Mouse (Mus musculus) midbrain, embryonic 12.5 days (tissue): ENCODE measurements around the gene Fez1. TPM values are rescaled to one million over a fixed set of nuclear protein-coding genes. Genes with fewer than 3 reads are reported as not detected.
A peak's percentile ranks its signal among the peaks of the same experiment; 100 is the strongest.

ENCODE experiments used
- ATAC-seq: fragments of 200-750 bp; cut with Nextera tagmentation; 2 replicates; pipeline ENCODE4 v1.8.0; 2017; ENCODE audit warnings: low read depth, moderate TSS enrichment, moderate library complexity; ENCODE audit not compliant: low FRiP score
- H3K27ac ChIP-seq: fragments of 300-500 bp; sonication (generic); replicated peaks from 2 replicates; pipeline ENCODE4 v1.5.1; 2016; ENCODE audit warnings: mild to moderate bottlenecking
- H3K27me3 ChIP-seq: fragments of 300-500 bp; sonication (generic); 2 replicates; pipeline ENCODE4 v1.6.1; 2016; ENCODE audit warnings: mild to moderate bottlenecking
- H3K36me3 ChIP-seq: fragments of 300-500 bp; sonication (generic); 2 replicates; pipeline ENCODE4 v1.6.1; 2016
- H3K4me1 ChIP-seq: fragments of 300-500 bp; sonication (generic); 2 replicates; pipeline ENCODE4 v1.6.1; 2016
- H3K4me2 ChIP-seq: fragments of 300-500 bp; sonication (generic); replicated peaks from 2 replicates; pipeline ENCODE4 v1.6.1; 2016; ENCODE audit warnings: mild to moderate bottlenecking, moderate library complexity
- H3K4me3 ChIP-seq: fragments of 300-500 bp; sonication (generic); 2 replicates; pipeline ENCODE4 v1.5.1; 2016; ENCODE audit warnings: mild to moderate bottlenecking
- H3K9ac ChIP-seq: fragments of 300-500 bp; sonication (generic); replicated peaks from 2 replicates; pipeline ENCODE4 v1.6.1; 2016; ENCODE audit warnings: mild to moderate bottlenecking, moderate library complexity
- H3K9me3 ChIP-seq: fragments of 300-500 bp; sonication (generic); 2 replicates; pipeline ENCODE4 v1.6.1; 2016; ENCODE audit warnings: mild to moderate bottlenecking
- WGBS: fragments of 180-500 bp; shearing (Covaris S2); methylation state at CpG from one replicate; pipeline ENCODE4 v1.1.7; 2016; 5-methylcytosine and 5-hydroxymethylcytosine counted together
- polyA plus RNA-seq: library from polyadenylated mRNA; unstranded; fragments of >200 nt; fragmentation: Nextera tagmentation; extraction: Ambion mirVana; gene quantifications from 2 replicates; pipeline ENCODE4 v1.2.1, GENCODE M21; 2016

Gene Fez1
- 452 and 456 TPM in 2 replicates for polyA plus RNA-seq

DNA sequence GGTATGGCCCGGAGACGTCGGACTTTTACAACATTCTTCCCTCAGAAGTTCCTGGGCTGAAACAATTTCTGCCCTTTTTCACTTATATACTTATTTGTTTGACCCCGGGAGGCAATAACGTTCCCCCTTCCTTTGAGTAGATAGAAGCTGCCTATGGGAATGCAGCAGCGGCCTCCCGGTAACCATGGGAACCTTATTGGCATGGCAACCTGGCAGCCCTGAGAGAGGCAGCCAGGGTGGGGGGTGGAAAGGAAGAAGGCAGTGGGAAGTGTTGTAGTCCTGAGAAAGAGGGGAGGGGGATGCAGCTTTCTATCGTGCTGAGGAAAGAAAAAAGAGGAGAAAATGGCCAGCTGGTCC, at the start of gene Fez1:
Fez1 (plus strand) TSS at position 221 of the 357 bp plus-strand sequence.
- Histone ChIP-seq H3K9ac (peak within 1 kb of the TSS; percentile 43), H3K4me2 (peak within 1 kb of the TSS; percentile 57), H3K27me3 (no peaks in the 10 kb centered on the region), H3K9me3 (no peaks in the 10 kb centered on the region), H3K27ac (peak within 1 kb of the TSS; percentile 99), H3K36me3 (no peaks in the 10 kb centered on the region), H3K4me3 (peak within 1 kb of the TSS; percentile 37), H3K4me1 (peaks cover 16% of the 10 kb centered on the region; the same call in 1 of the 2 replicates)
- 1% methylated on average over 8 of the region's 8 CpGs for WGBS
- peak; percentile 98 for ATAC-seq

- Histone ChIP-seq H3K4me3 (no peak overlapping the region), H3K4me2 (no peak overlapping the region), H3K9ac (no peak overlapping the region), H3K4me1 (no peaks in the 10 kb centered on the region), H3K9me3 (no peaks in the 10 kb centered on the region), H3K27me3 (no peaks in the 10 kb centered on the region), H3K27ac (no peak overlapping the region), H3K36me3 (peaks cover 84% of the 10 kb centered on the region)
- ATAC-seq: no peak
- 92% methylated on average over 2 of the region's 2 CpGs for WGBS
These were observed 37.7 kb upstream of the Fez1 start for GRCm38 (mm10) chr9:36783921-36784320.

DNA sequence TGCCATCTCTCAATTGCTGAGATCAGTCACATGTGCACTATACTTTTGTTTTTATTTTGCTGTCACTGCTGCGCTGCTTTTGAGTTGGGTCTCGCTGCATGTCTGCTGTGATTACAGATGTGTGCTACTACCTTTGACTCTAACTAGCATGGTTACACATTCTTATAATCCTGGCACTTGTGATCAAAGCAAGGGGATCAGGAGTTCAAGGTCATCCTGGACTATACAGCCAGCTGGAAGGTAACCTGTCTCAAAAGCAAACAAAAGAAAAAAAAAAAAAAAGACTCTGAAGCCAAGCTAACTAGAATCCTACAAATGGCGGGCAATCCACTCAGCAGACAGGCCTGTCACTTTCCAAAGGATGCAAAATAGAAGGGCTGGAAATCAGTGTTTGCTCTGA, 29.5 kb upstream of the Fez1 start:
- no peak for ATAC-seq
- WGBS: 91% methylated on average over 3 of the region's 3 CpGs
- Histone ChIP-seq H3K36me3 (peaks cover 54% of the 10 kb centered on the region), H3K9ac (no peak overlapping the region), H3K9me3 (no peaks in the 10 kb centered on the region), H3K27ac (no peak overlapping the region), H3K4me3 (no peak overlapping the region), H3K4me2 (no peak overlapping the region), H3K27me3 (no peaks in the 10 kb centered on the region), H3K4me1 (peaks cover 19% of the 10 kb centered on the region)

DNA sequence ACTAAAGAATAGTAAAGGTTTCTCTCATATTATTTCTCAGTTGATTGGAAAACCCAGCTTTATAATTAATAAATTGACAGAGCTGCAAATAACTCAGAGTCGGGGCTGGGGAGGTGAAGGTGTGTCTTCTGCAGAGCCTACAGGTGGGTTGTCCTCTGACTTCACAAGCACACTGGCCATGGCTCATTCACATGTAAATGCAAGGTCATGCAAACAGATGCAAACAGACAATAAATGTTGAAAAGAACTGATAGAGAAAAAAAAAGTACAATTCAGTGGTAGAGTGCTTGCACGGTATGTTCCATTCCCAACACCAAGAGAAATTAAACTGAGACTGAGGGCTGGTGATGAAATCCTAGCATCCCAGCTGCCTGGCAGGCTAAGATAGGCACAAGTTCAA, 27.2 kb upstream of the Fez1 start:
- H3K27ac ChIP-seq: no peak overlapping the region
- H3K4me2 ChIP-seq: no peak overlapping the region
- no peak overlapping the region for H3K4me3 ChIP-seq
- H3K36me3 ChIP-seq: peaks cover 31% of the 10 kb centered on the region
- no peak for ATAC-seq
- peaks cover 19% of the 10 kb centered on the region for H3K4me1 ChIP-seq
- H3K27me3 ChIP-seq: no peaks in the 10 kb centered on the region
- WGBS: 84% methylated on average over 2 of the region's 2 CpGs
- no peaks in the 10 kb centered on the region for H3K9me3 ChIP-seq
- H3K9ac ChIP-seq: no peak overlapping the region

- Histone ChIP-seq H3K9me3 (no peaks in the 10 kb centered on the region), H3K27me3 (no peaks in the 10 kb centered on the region), H3K36me3 (peaks cover 21% of the 10 kb centered on the region), H3K4me2 (peak overlapping the region; percentile 92; the same call in 1 of the 2 replicates), H3K27ac (no peak overlapping the region), H3K4me3 (no peak overlapping the region), H3K9ac (no peak overlapping the region), H3K4me1 (peaks cover 19% of the 10 kb centered on the region)
- ATAC-seq: no peak
- WGBS: 96% methylated on average over 1 of the region's 1 CpGs
These were observed 26.1 kb upstream of the Fez1 start for GRCm38 (mm10) chr9:36795556-36795955.

DNA sequence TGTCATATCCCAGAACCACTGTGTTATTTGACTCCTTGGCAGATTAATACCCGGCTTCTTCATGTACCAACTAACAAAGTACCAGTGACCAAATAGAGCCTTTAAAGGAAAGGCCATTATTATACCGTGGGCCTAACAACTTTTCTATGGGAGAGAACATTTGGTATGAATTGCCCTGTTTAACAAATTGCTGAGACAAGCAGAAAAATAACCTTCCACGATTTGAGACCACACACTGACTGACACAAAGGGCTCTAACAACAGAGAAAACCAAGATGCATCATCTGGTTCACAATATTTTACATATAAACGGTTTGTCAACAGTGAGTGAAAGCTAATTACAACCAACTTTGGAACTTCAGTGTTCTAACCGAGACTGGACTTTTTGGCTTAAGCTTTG, 25.4 kb upstream of the Fez1 start:
- peaks cover 19% of the 10 kb centered on the region for H3K4me1 ChIP-seq
- peak overlapping the region; percentile 92 for H3K4me2 ChIP-seq
- peak overlapping the region; percentile 98 for H3K9ac ChIP-seq
- 28% methylated on average over 5 of the region's 5 CpGs for WGBS
- peaks cover 15% of the 10 kb centered on the region for H3K36me3 ChIP-seq
- no peak for ATAC-seq
- peak overlapping the region; percentile 93 for H3K4me3 ChIP-seq
- no peaks in the 10 kb centered on the region for H3K9me3 ChIP-seq
- no peaks in the 10 kb centered on the region for H3K27me3 ChIP-seq
- H3K27ac ChIP-seq: no peak overlapping the region

DNA sequence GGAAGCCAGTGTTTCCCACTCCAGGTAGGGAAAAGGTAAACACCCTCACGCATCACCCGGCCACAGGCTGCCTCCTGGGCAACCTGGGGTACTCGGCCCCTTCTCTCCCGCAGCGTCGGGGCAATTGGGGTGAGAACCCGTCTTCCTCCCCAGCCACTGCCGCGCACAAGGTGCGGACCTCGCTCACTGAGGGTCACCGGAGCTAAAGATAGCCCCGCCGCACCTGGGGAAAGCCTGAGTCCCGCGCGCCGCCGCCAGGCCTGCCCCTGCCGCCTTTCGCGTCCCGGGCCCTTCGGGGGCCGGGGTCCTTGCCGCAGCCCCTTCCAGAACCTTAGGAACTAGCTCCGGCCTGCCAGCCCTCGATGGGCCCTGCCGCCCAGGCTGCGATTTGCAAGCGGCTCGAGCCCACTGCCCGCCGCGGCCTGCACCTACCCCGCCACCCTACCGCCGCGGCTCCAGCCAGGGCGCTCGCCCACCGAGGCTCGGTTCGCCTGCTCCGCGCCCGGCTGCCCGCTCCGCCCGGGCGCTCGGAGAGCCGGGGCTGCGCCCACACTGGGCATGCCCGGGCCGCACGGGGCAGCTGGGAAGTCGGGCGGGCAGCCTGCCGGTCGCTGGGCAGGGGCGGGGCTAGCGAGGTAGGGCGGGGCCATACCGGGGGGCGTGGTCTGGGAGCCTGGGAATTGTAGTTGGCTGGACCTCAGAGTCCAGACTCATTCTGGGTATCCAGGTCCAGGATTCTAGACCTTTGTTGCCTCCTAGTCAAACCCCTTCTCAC, 24.7 kb upstream of the Fez1 start, which contains the start of gene Ei24:
Ei24 (minus strand) TSS at position 613 of the 775 bp plus-strand sequence.
- peak within 1 kb of the TSS; percentile 64 for H3K27ac ChIP-seq
- H3K4me2 ChIP-seq: peak within 1 kb of the TSS; percentile 92
- ATAC-seq: peak; percentile 100
- under 1% methylated on average over 64 of the region's 66 CpGs for WGBS
- no peaks in the 10 kb centered on the region for H3K9me3 ChIP-seq
- no peaks in the 10 kb centered on the region for H3K27me3 ChIP-seq
- peak within 1 kb of the TSS; percentile 98 for H3K9ac ChIP-seq
- H3K4me3 ChIP-seq: peak within 1 kb of the TSS; percentile 93
- H3K4me1 ChIP-seq: peaks cover 19% of the 10 kb centered on the region
- H3K36me3 ChIP-seq: 0 out of 2 replicates have a peak, but pooled peaks cover 7% of the 10 kb centered on the region

GRCm38 (mm10) chr9:36801961-36802360, 19.7 kb upstream of the Fez1 start:
- no peaks in the 10 kb centered on the region for H3K9me3 ChIP-seq
- H3K27me3 ChIP-seq: no peaks in the 10 kb centered on the region
- no peak overlapping the region for H3K4me3 ChIP-seq
- no peak overlapping the region for H3K9ac ChIP-seq
- H3K4me1 ChIP-seq: no peaks in the 10 kb centered on the region
- H3K4me2 ChIP-seq: no peak overlapping the region
- H3K27ac ChIP-seq: no peak overlapping the region
- ATAC-seq: no peak
- H3K36me3 ChIP-seq: no peaks in the 10 kb centered on the region
- WGBS: 84% methylated on average over 2 of the region's 2 CpGs

DNA sequence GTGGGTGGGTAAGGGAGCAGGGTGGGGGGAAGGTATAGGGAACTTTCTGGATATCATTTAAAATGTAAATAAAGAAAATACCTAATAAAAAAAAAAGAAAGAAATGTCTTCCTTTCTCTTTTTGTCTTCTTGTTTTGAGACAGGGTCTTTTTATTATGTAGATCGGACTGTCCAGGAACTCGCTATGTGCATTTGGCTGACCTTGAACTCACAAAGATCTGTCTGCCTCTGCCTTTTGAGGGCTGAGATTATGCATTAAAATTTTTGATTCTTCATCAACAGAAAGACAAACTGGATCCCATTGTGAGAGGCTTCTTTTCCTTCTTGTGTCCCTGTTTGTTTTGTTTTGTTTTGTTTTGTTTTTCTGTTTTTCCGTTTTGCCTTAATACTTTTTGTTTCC, 18.7 kb upstream of the Fez1 start:
- Histone ChIP-seq H3K4me3 (no peak overlapping the region), H3K27ac (no peak overlapping the region), H3K36me3 (no peaks in the 10 kb centered on the region), H3K9ac (no peak overlapping the region), H3K27me3 (no peaks in the 10 kb centered on the region), H3K4me1 (no peaks in the 10 kb centered on the region), H3K4me2 (no peak overlapping the region), H3K9me3 (no peaks in the 10 kb centered on the region)
- ATAC-seq: no peak
- 80% methylated on average over 3 of the region's 3 CpGs for WGBS

DNA sequence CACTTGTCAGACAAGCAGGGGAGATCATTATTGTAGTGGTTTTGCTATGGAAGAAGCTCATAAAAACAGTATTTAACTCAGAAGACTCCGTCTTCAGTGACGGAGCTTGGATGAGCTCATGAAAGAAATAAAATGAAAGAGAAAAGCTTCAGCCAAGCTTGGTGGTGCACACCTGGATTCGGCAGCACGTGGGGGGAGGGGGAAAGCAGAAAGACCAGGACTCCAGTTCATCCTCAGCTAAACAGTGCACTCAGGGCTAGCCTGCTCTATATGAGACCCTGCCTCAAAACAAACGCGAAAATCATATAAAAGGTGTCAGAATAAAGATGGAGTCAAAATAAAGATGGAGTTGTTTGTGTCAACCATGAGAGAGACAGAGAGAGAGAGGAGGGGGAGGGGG, 18.3 kb upstream of the Fez1 start:
- ATAC-seq: no peak
- H3K27ac ChIP-seq: no peak overlapping the region
- H3K4me2 ChIP-seq: no peak overlapping the region
- no peaks in the 10 kb centered on the region for H3K4me1 ChIP-seq
- WGBS: 79% methylated on average over 6 of the region's 6 CpGs
- H3K9me3 ChIP-seq: no peaks in the 10 kb centered on the region
- no peak overlapping the region for H3K4me3 ChIP-seq
- H3K27me3 ChIP-seq: no peaks in the 10 kb centered on the region
- no peak overlapping the region for H3K9ac ChIP-seq
- no peaks in the 10 kb centered on the region for H3K36me3 ChIP-seq

- H3K4me1 ChIP-seq: no peaks in the 10 kb centered on the region
- ATAC-seq: no peak
- H3K4me2 ChIP-seq: no peak overlapping the region
- no peak overlapping the region for H3K9ac ChIP-seq
- no peaks in the 10 kb centered on the region for H3K27me3 ChIP-seq
- H3K4me3 ChIP-seq: no peak overlapping the region
- H3K27ac ChIP-seq: no peak overlapping the region
- 90% methylated on average over 3 of the region's 3 CpGs for WGBS
- H3K9me3 ChIP-seq: no peaks in the 10 kb centered on the region
- H3K36me3 ChIP-seq: no peaks in the 10 kb centered on the region
These were observed 17.7 kb upstream of the Fez1 start for GRCm38 (mm10) chr9:36803926-36804325.

DNA sequence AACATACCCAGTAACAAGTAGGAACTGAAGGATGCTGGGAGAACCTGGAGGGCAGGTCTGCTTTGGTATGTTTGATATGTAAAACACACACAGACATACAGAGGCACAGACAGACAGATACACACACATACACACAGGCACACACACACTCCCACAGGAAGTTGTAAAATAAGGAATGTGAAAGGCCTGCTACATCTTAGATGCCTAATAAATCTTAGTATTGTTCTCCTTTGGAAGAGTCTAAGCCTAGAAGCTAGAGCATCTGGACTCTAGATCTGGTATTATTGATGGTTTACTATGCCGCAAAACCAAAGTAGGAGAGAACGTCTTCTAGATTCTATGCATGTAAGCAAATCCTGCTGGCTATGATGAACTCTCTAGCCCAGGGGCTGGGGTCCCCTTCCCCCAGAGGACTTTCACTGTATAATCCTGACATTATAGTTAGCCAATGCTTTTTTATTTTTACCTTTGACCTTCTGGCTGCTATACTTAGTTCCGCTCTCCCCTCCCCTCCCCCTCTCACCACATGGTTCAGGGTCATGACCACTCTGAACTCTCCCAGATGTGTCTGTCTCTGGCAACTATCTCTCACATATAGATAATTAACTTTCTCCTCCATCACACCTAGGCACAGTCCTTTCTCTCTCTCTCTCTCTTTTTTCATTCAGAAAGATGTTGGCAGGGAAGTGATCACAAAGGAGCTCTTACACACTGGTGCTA, 16.2 kb upstream of the Fez1 start:
- Histone ChIP-seq H3K4me3 (no peak overlapping the region), H3K4me1 (no peaks in the 10 kb centered on the region), H3K27ac (no peak overlapping the region), H3K27me3 (no peaks in the 10 kb centered on the region), H3K4me2 (no peak overlapping the region), H3K9ac (no peak overlapping the region), H3K9me3 (no peaks in the 10 kb centered on the region), H3K36me3 (no peaks in the 10 kb centered on the region)
- 87% methylated on average over 3 of the region's 3 CpGs for WGBS
- no peak for ATAC-seq
